ENCODE assay signal across 8 mouse cellular contexts in genomic region chr16:30009521-30010186, GRCm38 (mm10). TPM values are rescaled to one million over a fixed set of nuclear protein-coding genes. Genes with fewer than 3 reads are reported as not detected.
DNase-seq lines count a peak whose midpoint lies in the region; ATAC-seq lines count a peak whose summit lies in the region.

No protein-coding gene starts in this region.

- 0 out of 2 replicates have a peak overlapping the region, but pooled peaks have one; percentile 3 for H3K27ac ChIP-seq in forebrain, embryonic 11.5 days (ENCODE audit: low read depth, low read length)
- peak overlapping the region; percentile 89 for H3K27ac ChIP-seq in hindbrain, embryonic 10.5 days
- H3K27ac ChIP-seq in limb, embryonic 12.5 days = peak overlapping the region; percentile 89
- H3K27ac ChIP-seq in midbrain, embryonic 14.5 days (replicated peaks; ENCODE audit: low read depth, low read length) = no peak overlapping the region

- H3K4me3 ChIP-seq in forebrain, embryonic 11.5 days (ENCODE audit: low read depth, low read length) = peak overlapping the region; percentile 40; the same call in 1 of the 2 replicates
- H3K4me3 ChIP-seq in hindbrain, embryonic 10.5 days = peak overlapping the region; percentile 62
- H3K4me3 ChIP-seq in limb, embryonic 12.5 days (replicated peaks) = peak overlapping the region; percentile 44
- peak overlapping the region; percentile 44 for H3K4me3 ChIP-seq in midbrain, embryonic 14.5 days (replicated peaks; ENCODE audit: low read depth, low read length)

- H3K4me2 ChIP-seq in forebrain, embryonic 11.5 days (ENCODE audit: low read depth, low read length, severe bottlenecking) = peak overlapping the region; percentile 92
- H3K4me2 ChIP-seq in limb, embryonic 12.5 days = peak overlapping the region; percentile 89
- peak overlapping the region; percentile 89 for H3K4me2 ChIP-seq in midbrain, embryonic 14.5 days (ENCODE audit: low read length)

- H3K9me3 ChIP-seq in forebrain, embryonic 11.5 days (ENCODE audit: control insufficient read depth, low read length) = no peaks in the 10 kb centered on the region
- no peaks in the 10 kb centered on the region for H3K9me3 ChIP-seq in hindbrain, embryonic 10.5 days
- H3K9me3 ChIP-seq in limb, embryonic 12.5 days = peaks cover 5% of the 10 kb centered on the region; the same call in 1 of the 2 replicates
- no peaks in the 10 kb centered on the region for H3K9me3 ChIP-seq in midbrain, embryonic 14.5 days (ENCODE audit: control insufficient read depth, low read length)

- DNase-seq in A20 (ENCODE audit: low read depth, low spot score) = peak; percentile 40
- peak; percentile 91 for DNase-seq in ES-CJ7 (ENCODE audit: low read depth, low spot score)
- no peak for DNase-seq in forebrain, embryonic 11.5 days (ENCODE audit: low spot score)
- no peak for DNase-seq in hindbrain, embryonic 10.5 days (ENCODE audit: low spot score)
- DNase-seq in midbrain, embryonic 14.5 days = peak; percentile 35
- DNase-seq in layer of hippocampus, adult 8-10 months (ENCODE audit: low spot score in 2 of 2) = no peak
- DNase-seq in spleen, adult 12 weeks (ENCODE audit: low spot score) = no peak

- peaks cover 8% of the 10 kb centered on the region; the same call in 1 of the 2 replicates for H3K27me3 ChIP-seq in forebrain, embryonic 11.5 days (ENCODE audit: control insufficient read depth, insufficient read depth, low read length)
- peaks cover 93% of the 10 kb centered on the region for H3K27me3 ChIP-seq in hindbrain, embryonic 10.5 days (ENCODE audit: insufficient read depth, poor library complexity, severe bottlenecking)
- H3K27me3 ChIP-seq in limb, embryonic 12.5 days = no peaks in the 10 kb centered on the region; the same call in 1 of the 2 replicates
- peaks cover 32% of the 10 kb centered on the region for H3K27me3 ChIP-seq in midbrain, embryonic 14.5 days (ENCODE audit: control insufficient read depth, insufficient read depth, low read length)

- WGBS in forebrain, embryonic 11.5 days = 20% methylated on average over 17 of the region's 17 CpGs
- WGBS in hindbrain, embryonic 10.5 days = 15% methylated on average over 17 of the region's 17 CpGs
- WGBS in limb, embryonic 12.5 days = 14% methylated on average over 17 of the region's 17 CpGs
- 24% methylated on average over 17 of the region's 17 CpGs for WGBS in midbrain, embryonic 14.5 days

- H3K9ac ChIP-seq in forebrain, embryonic 11.5 days (ENCODE audit: low read length) = peak overlapping the region; percentile 72
- H3K9ac ChIP-seq in limb, embryonic 12.5 days (replicated peaks) = peak overlapping the region; percentile 59
- 0 out of 2 replicates have a peak overlapping the region, but pooled peaks have one; percentile 50 for H3K9ac ChIP-seq in midbrain, embryonic 14.5 days (replicated peaks; ENCODE audit: low read length)

- H3K36me3 ChIP-seq in forebrain, embryonic 11.5 days (ENCODE audit: control insufficient read depth, insufficient read depth, low read length) = no peaks in the 10 kb centered on the region
- H3K36me3 ChIP-seq in hindbrain, embryonic 10.5 days = no peaks in the 10 kb centered on the region
- no peaks in the 10 kb centered on the region for H3K36me3 ChIP-seq in limb, embryonic 12.5 days
- H3K36me3 ChIP-seq in midbrain, embryonic 14.5 days (ENCODE audit: control insufficient read depth, insufficient read depth, low read length) = no peaks in the 10 kb centered on the region

- peak; percentile 45 for ATAC-seq in forebrain, embryonic 11.5 days (replicated peaks; ENCODE audit: low FRiP score)
- no peak for ATAC-seq in limb, embryonic 12.5 days (ENCODE audit: insufficient number of reproducible peaks, insufficient read depth, low FRiP score, low TSS enrichment, low read depth)
- ATAC-seq in midbrain, embryonic 14.5 days (ENCODE audit: low FRiP score, low TSS enrichment) = no peak

- peaks cover 12% of the 10 kb centered on the region; the same call in 1 of the 2 replicates for H3K4me1 ChIP-seq in forebrain, embryonic 11.5 days (replicated peaks; ENCODE audit: control insufficient read depth, insufficient read depth, low read length)
- H3K4me1 ChIP-seq in hindbrain, embryonic 10.5 days (replicated peaks) = peaks cover 48% of the 10 kb centered on the region
- H3K4me1 ChIP-seq in limb, embryonic 12.5 days (replicated peaks) = peaks cover 47% of the 10 kb centered on the region
- peaks cover 12% of the 10 kb centered on the region for H3K4me1 ChIP-seq in midbrain, embryonic 14.5 days (ENCODE audit: control insufficient read depth, insufficient read depth, low read length)

RNA-seq across cellular contexts. Expression of gene Hes1, which starts 54.5 kb away (rescaled TPM):
- 66.5 and 67.0 TPM in 2 replicates for polyA plus RNA-seq in forebrain, embryonic 11.5 days (2014; fragmentation: Nextera tagmentation; extraction: Ambion mirVana)
- polyA plus RNA-seq in hindbrain, embryonic 10.5 days (2016; fragmentation: Nextera tagmentation; extraction: Ambion mirVana) = 31.2 and 31.9 TPM in 2 replicates
- 74.9 and 76.9 TPM in 2 replicates for polyA plus RNA-seq in limb, embryonic 12.5 days (2016; fragmentation: Nextera tagmentation; extraction: Ambion mirVana)
- 11.3 and 12.7 TPM in 2 replicates for polyA plus RNA-seq in midbrain, embryonic 14.5 days (2014; fragmentation: Nextera tagmentation; extraction: Ambion mirVana)
- total RNA-seq in layer of hippocampus, adult 8-10 months (2022) = 10 to 100 TPM; 21.8 to 37.1 (median 23.1) TPM

Comparison
In these comparisons a context has a peak if more than half of its experiments do, and no peak if none do; other contexts are left out.
1. DNase-seq: peak in A20 (single experiment), ES-CJ7 (single experiment) and midbrain, embryonic 14.5 days (single experiment); none in forebrain, embryonic 11.5 days (single experiment), hindbrain, embryonic 10.5 days (single experiment), layer of hippocampus, adult 8-10 months (0 of 2) and spleen, adult 12 weeks (single experiment).
2. Peak in every context shown above with its lines, with median percentiles within 50 percentile points of each other: H3K4me2 ChIP-seq, H3K4me3 ChIP-seq and H3K9ac ChIP-seq.